Mouse (Mus musculus) forebrain, embryonic 11.5 days (tissue): ENCODE measurements around the gene 4930407I10Rik. TPM values are rescaled to one million over a fixed set of nuclear protein-coding genes. Genes with fewer than 3 reads are reported as not detected.

ENCODE experiments used
- ATAC-seq: fragments of 200-750 bp; cut with Nextera tagmentation; replicated peaks from 2 replicates; pipeline ENCODE4 v1.8.0; 2017; ENCODE audit warnings: moderate TSS enrichment; ENCODE audit not compliant: low FRiP score
- DNase-seq: peaks from one replicate; pipeline ENCODE4 v3.0.0-alpha.2; 2017; ENCODE audit warnings: low spot score
- H3K27ac ChIP-seq: fragments of 300-500 bp; sonication (generic); 2 replicates; pipeline ENCODE4 v1.5.1; 2014; ENCODE audit warnings: low read depth, low read length
- H3K27me3 ChIP-seq: fragments of 300-500 bp; sonication (generic); 2 replicates; pipeline ENCODE4 v1.6.1; 2014; ENCODE audit warnings: mild to moderate bottlenecking, low read length, mixed read lengths; ENCODE audit not compliant: control insufficient read depth, insufficient read depth
- H3K36me3 ChIP-seq: fragments of 300-500 bp; sonication (generic); 2 replicates; pipeline ENCODE4 v1.6.1; 2014; ENCODE audit warnings: mild to moderate bottlenecking, low read length, moderate library complexity, mixed read lengths; ENCODE audit not compliant: control insufficient read depth, insufficient read depth
- H3K4me1 ChIP-seq: fragments of 300-500 bp; sonication (generic); replicated peaks from 2 replicates; pipeline ENCODE4 v1.6.1; 2014; ENCODE audit warnings: low read length, mixed read lengths; ENCODE audit not compliant: control insufficient read depth, insufficient read depth
- H3K4me2 ChIP-seq: fragments of 300-500 bp; sonication (generic); 2 replicates; pipeline ENCODE4 v1.6.1; 2014; ENCODE audit warnings: low read depth, mild to moderate bottlenecking, low read length, moderate library complexity, mixed read lengths; ENCODE audit not compliant: severe bottlenecking
- H3K4me3 ChIP-seq: fragments of 300-500 bp; sonication (generic); 2 replicates; pipeline ENCODE4 v1.5.1; 2014; ENCODE audit warnings: low read depth, low read length
- H3K9ac ChIP-seq: fragments of 300-500 bp; sonication (generic); 2 replicates; pipeline ENCODE4 v1.6.1; 2014; ENCODE audit warnings: low read length
- H3K9me3 ChIP-seq: fragments of 300-500 bp; sonication (generic); 2 replicates; pipeline ENCODE4 v1.6.1; 2016; ENCODE audit warnings: low read length, mixed read lengths; ENCODE audit not compliant: control insufficient read depth
- WGBS: fragments of 180-500 bp; shearing (Covaris S2); extraction: QIAGEN DNeasy Blood & Tissue Kit; methylation state at CpG from one replicate; pipeline ENCODE4 v1.1.7; 2014; 5-methylcytosine and 5-hydroxymethylcytosine counted together
- polyA plus RNA-seq: library from polyadenylated mRNA; unstranded; fragments of >200 nt; fragmentation: Nextera tagmentation; extraction: Ambion mirVana; gene quantifications from 2 replicates; pipeline ENCODE4 v1.2.1, GENCODE M21; 2014

Gene 4930407I10Rik
- not detected in 2 replicates for polyA plus RNA-seq

DNA sequence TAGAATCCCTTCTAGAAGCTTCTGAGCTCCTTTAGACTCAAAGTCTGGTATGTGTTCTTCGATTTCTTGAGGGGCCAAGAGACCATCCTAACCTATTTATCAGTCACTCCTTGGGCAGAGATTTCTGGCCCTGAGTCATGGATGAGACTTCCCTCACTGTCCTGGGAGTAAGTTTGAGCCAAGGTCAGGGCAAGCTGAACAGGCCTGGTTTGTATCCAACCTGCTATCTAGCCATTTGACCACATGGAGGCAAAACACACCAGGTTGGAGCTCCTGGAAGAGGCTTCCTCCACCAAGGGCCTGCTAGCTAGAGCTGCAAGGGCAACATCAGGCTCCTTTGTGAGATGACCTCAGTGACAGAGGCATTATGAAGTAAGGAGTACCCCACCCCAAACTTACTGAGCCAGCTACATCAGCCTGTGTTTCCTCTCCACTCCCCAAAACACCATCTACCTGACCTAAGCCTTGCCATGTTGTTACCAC, at the start of gene 4930407I10Rik:
4930407I10Rik (plus strand) TSS at position 433 of the 483 bp plus-strand sequence.
- H3K9ac ChIP-seq = no peak within 1 kb of the TSS
- no peak within 1 kb of the TSS for H3K27ac ChIP-seq
- 88% methylated on average over 1 of the region's 1 CpGs for WGBS
- DNase-seq = no peak
- H3K4me3 ChIP-seq = no peak within 1 kb of the TSS
- no peak within 1 kb of the TSS for H3K4me2 ChIP-seq
- no peaks in the 10 kb centered on the region for H3K36me3 ChIP-seq
- H3K4me1 ChIP-seq = no peaks in the 10 kb centered on the region
- no peak for ATAC-seq
- no peaks in the 10 kb centered on the region for H3K9me3 ChIP-seq
- H3K27me3 ChIP-seq = no peaks in the 10 kb centered on the region; the same call in 1 of the 2 replicates

- ATAC-seq (no peak), DNase-seq (no peak)
- WGBS = 86% methylated on average over 6 of the region's 6 CpGs
These were observed 47.0 kb upstream of the 4930407I10Rik start for GRCm38 (mm10) chr15:82011947-82012346.

DNA sequence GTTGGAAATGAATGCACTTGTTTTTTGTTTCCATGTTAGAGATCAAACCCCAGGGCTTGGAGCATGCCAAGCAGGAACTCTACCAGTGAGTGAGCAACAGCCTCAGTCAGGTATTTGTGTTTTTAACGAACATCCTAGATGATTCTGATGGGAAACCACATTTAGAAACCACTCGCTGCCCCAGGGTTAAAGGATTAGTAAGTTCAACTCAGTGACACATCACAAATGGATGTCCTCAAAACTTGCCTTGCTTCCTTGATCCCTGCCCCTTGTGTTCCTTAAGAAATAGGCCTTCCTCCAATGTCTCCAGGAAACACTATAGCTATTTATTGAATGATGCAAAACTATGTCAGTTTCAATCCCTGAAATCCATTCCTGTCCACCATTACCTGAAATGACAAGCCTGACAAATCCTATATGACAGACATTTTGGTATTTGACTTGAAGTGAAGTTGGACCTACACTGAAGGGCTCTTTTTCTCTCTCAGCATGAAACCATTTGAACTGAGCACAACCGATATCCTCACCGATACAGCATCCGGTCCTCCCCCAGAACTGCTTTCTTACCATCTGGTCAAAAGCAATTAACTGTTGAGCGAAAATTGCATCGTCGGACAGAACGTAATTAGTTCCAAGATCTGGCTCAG, 44.1 kb upstream of the 4930407I10Rik start:
- DNase-seq = no peak
- peaks cover 3% of the 10 kb centered on the region for H3K4me1 ChIP-seq
- WGBS = 15% methylated on average over 9 of the region's 9 CpGs
- H3K9me3 ChIP-seq = no peaks in the 10 kb centered on the region
- H3K4me2 ChIP-seq = peak overlapping the region; percentile 83
- no peak for ATAC-seq
- no peak overlapping the region for H3K27ac ChIP-seq
- H3K4me3 ChIP-seq = peak overlapping the region; percentile 73
- no peaks in the 10 kb centered on the region; the same call in 1 of the 2 replicates for H3K36me3 ChIP-seq
- H3K27me3 ChIP-seq = no peaks in the 10 kb centered on the region
- peak overlapping the region; percentile 78 for H3K9ac ChIP-seq

More at GRCm38 (mm10) chr15:82011947-82012346, 47.0 kb upstream of the 4930407I10Rik start:
- Histone ChIP-seq H3K9me3 (no peaks in the 10 kb centered on the region), H3K9ac (no peak overlapping the region), H3K36me3 (no peaks in the 10 kb centered on the region; the same call in 1 of the 2 replicates), H3K4me3 (no peak overlapping the region), H3K27ac (no peak overlapping the region), H3K4me2 (no peak overlapping the region), H3K4me1 (peaks cover 2% of the 10 kb centered on the region; the same call in 1 of the 2 replicates), H3K27me3 (no peaks in the 10 kb centered on the region)

GRCm38 (mm10) chr15:82015392-82016100, 43.4 kb upstream of the 4930407I10Rik start:
- Histone ChIP-seq H3K27me3 (no peaks in the 10 kb centered on the region), H3K9me3 (no peaks in the 10 kb centered on the region), H3K4me1 (peaks cover 3% of the 10 kb centered on the region), H3K36me3 (no peaks in the 10 kb centered on the region; the same call in 1 of the 2 replicates), H3K27ac (no peak overlapping the region), H3K4me3 (peak overlapping the region; percentile 73), H3K9ac (peak overlapping the region; percentile 78), H3K4me2 (peak overlapping the region; percentile 83)
- DNase-seq = peak; percentile 57
- ATAC-seq = no peak
- WGBS = under 1% methylated on average over 39 of the region's 39 CpGs

GRCm38 (mm10) chr15:82016101-82016808, 42.7 kb upstream of the 4930407I10Rik start:
- H3K27ac ChIP-seq = no peak overlapping the region
- H3K27me3 ChIP-seq = no peaks in the 10 kb centered on the region
- no peaks in the 10 kb centered on the region; the same call in 1 of the 2 replicates for H3K36me3 ChIP-seq
- DNase-seq (peak; percentile 99), ATAC-seq (peak; percentile 97)
- peaks cover 3% of the 10 kb centered on the region for H3K4me1 ChIP-seq
- peak overlapping the region; percentile 78 for H3K9ac ChIP-seq
- no peaks in the 10 kb centered on the region for H3K9me3 ChIP-seq
- WGBS = under 1% methylated on average over 53 of the region's 53 CpGs
- peak overlapping the region; percentile 73 for H3K4me3 ChIP-seq
- H3K4me2 ChIP-seq = peak overlapping the region; percentile 83

DNA sequence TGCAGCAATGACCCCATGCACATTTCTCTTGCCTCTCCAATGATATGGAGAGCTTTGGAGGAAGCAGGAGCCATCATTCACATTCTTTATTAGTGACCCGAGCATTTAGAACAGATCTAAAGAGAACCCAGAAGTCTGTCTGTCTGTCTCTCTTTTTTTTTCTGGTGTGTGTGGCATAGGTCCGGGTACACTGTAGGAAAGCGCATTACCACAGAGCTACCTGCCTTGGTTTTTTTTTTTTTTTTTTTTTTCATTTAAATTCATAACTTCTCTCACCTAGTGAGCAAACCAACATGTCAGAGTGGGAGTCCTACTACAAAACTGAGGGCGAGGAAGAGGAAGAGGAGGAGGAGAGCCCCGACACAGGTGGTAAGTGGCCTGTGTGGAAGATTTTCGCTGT, 42.1 kb upstream of the 4930407I10Rik start:
- no peak for DNase-seq
- no peaks in the 10 kb centered on the region for H3K9me3 ChIP-seq
- 26% methylated on average over 6 of the region's 6 CpGs for WGBS

DNA sequence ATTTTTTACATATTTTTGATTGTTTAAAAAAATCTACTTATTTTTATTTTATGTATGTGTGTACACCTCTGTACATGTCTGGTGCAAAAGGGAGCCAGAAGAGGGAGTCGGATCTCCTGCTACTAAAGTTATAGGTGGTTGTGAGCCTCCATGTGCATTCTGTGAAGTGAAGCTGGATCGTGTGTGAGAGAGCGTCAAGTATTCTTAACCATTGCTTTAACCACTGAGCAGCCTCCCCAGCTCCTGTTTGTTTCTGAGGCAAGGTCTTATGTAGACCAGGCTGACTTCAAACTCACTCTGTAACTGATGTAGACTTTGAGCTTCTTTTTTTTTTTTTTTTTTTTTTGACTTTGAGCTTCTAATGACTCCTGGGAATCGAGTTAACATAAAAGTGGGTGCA, 41.5 kb upstream of the 4930407I10Rik start:
- Histone ChIP-seq H3K4me2 (no peak overlapping the region), H3K4me1 (peaks cover 3% of the 10 kb centered on the region), H3K36me3 (no peaks in the 10 kb centered on the region), H3K27ac (no peak overlapping the region), H3K9ac (no peak overlapping the region), H3K4me3 (no peak overlapping the region), H3K27me3 (no peaks in the 10 kb centered on the region), H3K9me3 (no peaks in the 10 kb centered on the region)
- ATAC-seq (no peak), DNase-seq (no peak)
- 78% methylated on average over 4 of the region's 4 CpGs for WGBS

More for the DNA sequence above, 42.1 kb upstream of the 4930407I10Rik start:
- Histone ChIP-seq H3K27me3 (no peaks in the 10 kb centered on the region), H3K4me3 (peak overlapping the region; percentile 73), H3K9ac (peak overlapping the region; percentile 78), H3K4me2 (peak overlapping the region; percentile 83), H3K4me1 (peaks cover 3% of the 10 kb centered on the region), H3K27ac (no peak overlapping the region), H3K36me3 (no peaks in the 10 kb centered on the region; the same call in 1 of the 2 replicates)
- no peak for ATAC-seq

DNA sequence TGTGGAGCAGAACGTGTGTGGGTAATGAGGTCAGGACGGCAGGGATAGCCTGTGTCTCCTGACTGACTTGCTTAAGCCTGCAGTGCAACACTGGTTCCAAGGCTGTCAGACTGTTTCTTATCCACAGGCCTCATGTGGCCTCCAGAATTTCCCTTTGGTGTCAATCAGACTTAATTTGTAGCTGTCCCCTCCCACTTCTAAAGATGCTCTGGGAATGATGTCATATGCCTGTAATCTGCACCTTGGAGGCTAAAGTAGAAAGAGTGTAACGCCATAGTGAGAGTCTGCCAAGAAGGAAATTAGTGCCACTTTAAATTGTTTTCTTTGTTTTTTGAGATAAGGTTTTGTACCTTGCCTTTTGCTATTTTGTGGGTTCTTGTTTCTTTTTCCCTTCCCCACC, 39.7 kb upstream of the 4930407I10Rik start:
- H3K4me1 ChIP-seq = peaks cover 3% of the 10 kb centered on the region
- ATAC-seq (no peak), DNase-seq (no peak)
- H3K27ac ChIP-seq = no peak overlapping the region
- H3K9me3 ChIP-seq = no peaks in the 10 kb centered on the region
- no peak overlapping the region for H3K9ac ChIP-seq
- H3K4me2 ChIP-seq = no peak overlapping the region
- no peaks in the 10 kb centered on the region for H3K27me3 ChIP-seq
- no peaks in the 10 kb centered on the region; the same call in 1 of the 2 replicates for H3K36me3 ChIP-seq
- WGBS = 84% methylated on average over 3 of the region's 3 CpGs
- H3K4me3 ChIP-seq = no peak overlapping the region
